Mouse (Mus musculus) spleen, adult 2 months (tissue): ENCODE measurements around the gene Sh3d19.

ENCODE experiments used
- CTCF ChIP-seq: fragments of 200-500 bp; IDR thresholded peaks from 2 replicates; pipeline ENCODE4 v1.5.1; 2011; ENCODE audit warnings: mild to moderate bottlenecking, inconsistent platforms; ENCODE audit not compliant: insufficient read depth, insufficient read length, insufficient replicate concordance; ENCODE audit errors: extremely low read depth
- POLR2A ChIP-seq: fragments of 200-500 bp; IDR thresholded peaks from 2 replicates; pipeline ENCODE4 v1.6.1; 2011; ENCODE audit warnings: low read depth, low read length, inconsistent platforms

DNA sequence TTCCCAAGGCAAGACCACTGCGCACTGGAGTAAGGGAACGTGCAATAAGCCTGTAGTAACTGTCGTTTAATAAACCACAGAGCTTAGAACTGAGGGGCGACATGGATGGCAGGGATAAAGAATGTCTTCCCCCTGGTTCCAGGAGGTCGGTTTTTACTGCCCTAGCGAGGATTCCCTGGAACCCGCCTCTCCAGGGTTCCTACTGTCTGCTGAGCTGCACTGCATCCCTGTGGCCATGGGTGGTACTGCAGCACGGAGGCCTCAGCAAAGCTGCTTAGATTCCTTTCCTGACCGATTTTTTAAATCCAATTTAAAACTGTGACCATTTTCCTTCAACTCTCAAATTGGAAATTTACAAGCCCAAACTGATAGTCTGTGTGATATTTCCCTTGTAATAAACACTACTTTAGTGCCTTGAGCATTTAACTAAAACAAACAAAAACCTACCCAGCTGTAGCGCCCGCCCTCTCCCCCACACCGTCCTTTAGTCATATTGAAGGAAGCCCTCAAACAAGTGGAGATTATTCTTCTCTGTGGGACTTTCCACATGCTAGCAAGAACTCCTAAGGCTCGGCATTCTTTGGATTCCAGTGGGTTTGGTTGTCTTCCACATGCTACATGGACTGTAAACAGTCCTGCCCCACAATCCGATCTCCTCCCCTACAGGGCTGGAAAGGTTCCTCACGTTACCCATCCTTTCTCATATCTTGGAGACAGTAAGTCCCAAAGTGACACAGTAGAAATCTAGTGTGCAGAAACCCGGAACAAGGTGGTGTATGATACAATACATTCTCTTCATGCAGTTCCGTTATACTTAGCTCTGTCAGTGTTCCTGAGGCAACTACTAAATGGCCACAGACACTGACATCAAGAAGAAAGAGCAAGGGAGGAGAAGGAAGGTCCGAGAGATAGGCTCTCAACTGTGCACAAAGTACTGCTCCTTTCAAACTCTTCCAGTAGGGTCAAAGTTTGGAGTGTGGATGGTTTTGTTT is 46.7 kb upstream of the Sh3d19 start:
- TF ChIP-seq CTCF (peak; percentile 82; the same call in 1 of the 2 replicates), POLR2A (no peak)
